Mouse (Mus musculus) C2C12 (cell line): Measurements from ENCODE around the gene Pacsin2. TPM values are rescaled to one million over a fixed set of nuclear protein-coding genes. Genes with fewer than 3 reads are reported as not detected.

ENCODE experiments used
- H3K27me3 ChIP-seq: one replicate; pipeline ENCODE4 v1.6.1; 2011; ENCODE audit not compliant: control insufficient read depth, insufficient read depth, insufficient read length
- H3K36me3 ChIP-seq: one replicate; pipeline ENCODE4 v1.6.1; 2011; ENCODE audit not compliant: control insufficient read depth, insufficient read depth
- H3K4me3 ChIP-seq: one replicate; pipeline ENCODE4 v1.5.1; 2011; ENCODE audit warnings: mild to moderate bottlenecking, control low read depth; ENCODE audit not compliant: poor library complexity, insufficient read depth, severe bottlenecking
- H3K79me2 ChIP-seq: one replicate; pipeline ENCODE4 v1.6.1; 2011; ENCODE audit not compliant: control insufficient read depth, insufficient read depth
- H3K79me3 ChIP-seq: one replicate; pipeline ENCODE4 v1.6.1; 2011; ENCODE audit warnings: low read depth, control low read depth
- H3ac ChIP-seq: one replicate; pipeline ENCODE3; 2011; ENCODE audit warnings: low read depth; ENCODE audit not compliant: control insufficient read depth, insufficient read length
- CEBPB ChIP-seq: IDR thresholded peaks from one replicate; pipeline ENCODE4 v1.6.1; 2011; ENCODE audit warnings: low read depth, mild to moderate bottlenecking, control low read depth, moderate library complexity
- CTCF ChIP-seq: IDR thresholded peaks from one replicate; pipeline ENCODE4 v1.5.1; 2011; ENCODE audit not compliant: control insufficient read depth, insufficient read depth, insufficient read length
- FOSL1 ChIP-seq: IDR thresholded peaks from one replicate; pipeline ENCODE4 v1.8.0; 2011; ENCODE audit warnings: mild to moderate bottlenecking, low read length; ENCODE audit not compliant: poor library complexity, insufficient read depth, severe bottlenecking
- MAX ChIP-seq: IDR thresholded peaks from one replicate; pipeline ENCODE4 v1.6.1; 2011; ENCODE audit warnings: mild to moderate bottlenecking, control low read depth
- MYOD1 ChIP-seq: IDR thresholded peaks from one replicate; pipeline ENCODE4 v1.6.1; 2011; ENCODE audit warnings: low read depth; ENCODE audit not compliant: control insufficient read depth, insufficient read length
- MYOG ChIP-seq: IDR thresholded peaks from one replicate; pipeline ENCODE4 v1.6.1; 2011; ENCODE audit not compliant: control insufficient read depth, insufficient read length; ENCODE audit errors: extremely low read depth
- USF1 ChIP-seq: IDR thresholded peaks from one replicate; pipeline ENCODE4 v1.6.1; 2011; ENCODE audit warnings: low read depth, mild to moderate bottlenecking, control low read depth, moderate library complexity
- polyA plus RNA-seq: library from polyadenylated mRNA; unstranded; fragments of >200 nt; fragmentation: generic; extraction: Trizol; gene quantifications from one replicate; pipeline ENCODE4 v1.2.1, GENCODE M21; 2012; ENCODE audit warnings: missing spikeins

Pacsin2 gene
- polyA plus RNA-seq, 1 experiment = 101 TPM

DNA sequence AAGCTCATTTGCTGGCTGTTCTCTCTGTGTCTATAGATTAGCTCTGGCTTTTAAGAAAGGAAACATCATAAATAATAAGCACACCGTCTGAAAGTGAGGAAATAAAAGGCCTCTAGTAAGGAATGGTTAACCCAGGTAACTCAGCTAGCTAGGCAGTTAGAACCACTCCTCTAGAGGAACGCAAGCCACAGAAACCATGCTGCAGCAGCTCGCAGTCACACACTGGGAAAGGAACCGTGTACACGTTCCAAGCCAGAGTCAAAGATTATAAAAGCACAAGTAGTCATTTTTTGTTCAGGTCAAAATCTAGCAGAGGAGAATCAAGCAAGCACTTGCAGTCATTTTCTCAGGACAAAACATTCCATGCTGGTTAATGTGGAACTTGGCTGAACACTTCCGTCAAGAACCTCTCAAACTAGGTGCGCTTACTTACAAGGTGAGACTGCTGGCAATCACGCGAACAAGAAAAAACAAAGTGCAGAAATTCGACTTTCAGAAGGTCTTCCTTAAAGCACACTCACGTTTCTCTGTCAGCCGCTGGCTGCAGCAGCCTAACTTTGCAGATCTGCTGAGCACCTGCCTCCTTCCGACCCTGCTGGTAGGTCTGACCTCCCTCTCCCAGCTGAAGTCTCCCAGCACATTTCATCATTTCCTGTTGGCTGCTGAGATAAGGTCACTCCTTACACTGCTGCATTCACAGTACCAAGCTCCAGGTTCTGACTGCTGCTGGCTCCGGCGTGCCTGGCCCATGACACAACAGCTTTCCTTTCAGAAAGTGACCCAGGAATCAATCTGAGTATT lies 32.0 kb downstream of the Pacsin2 start:
- H3K79me2 ChIP-seq = peaks cover 100% of the 10 kb centered on the region
- no peak overlapping the region for H3K4me3 ChIP-seq
- H3K79me3 ChIP-seq = peaks cover 97% of the 10 kb centered on the region
- H3K36me3 ChIP-seq = peaks cover 12% of the 10 kb centered on the region
- H3ac ChIP-seq = no peak overlapping the region
- H3K27me3 ChIP-seq = no peaks in the 10 kb centered on the region
- TF ChIP-seq CEBPB (peak; percentile 11), FOSL1 (no peak)

DNA sequence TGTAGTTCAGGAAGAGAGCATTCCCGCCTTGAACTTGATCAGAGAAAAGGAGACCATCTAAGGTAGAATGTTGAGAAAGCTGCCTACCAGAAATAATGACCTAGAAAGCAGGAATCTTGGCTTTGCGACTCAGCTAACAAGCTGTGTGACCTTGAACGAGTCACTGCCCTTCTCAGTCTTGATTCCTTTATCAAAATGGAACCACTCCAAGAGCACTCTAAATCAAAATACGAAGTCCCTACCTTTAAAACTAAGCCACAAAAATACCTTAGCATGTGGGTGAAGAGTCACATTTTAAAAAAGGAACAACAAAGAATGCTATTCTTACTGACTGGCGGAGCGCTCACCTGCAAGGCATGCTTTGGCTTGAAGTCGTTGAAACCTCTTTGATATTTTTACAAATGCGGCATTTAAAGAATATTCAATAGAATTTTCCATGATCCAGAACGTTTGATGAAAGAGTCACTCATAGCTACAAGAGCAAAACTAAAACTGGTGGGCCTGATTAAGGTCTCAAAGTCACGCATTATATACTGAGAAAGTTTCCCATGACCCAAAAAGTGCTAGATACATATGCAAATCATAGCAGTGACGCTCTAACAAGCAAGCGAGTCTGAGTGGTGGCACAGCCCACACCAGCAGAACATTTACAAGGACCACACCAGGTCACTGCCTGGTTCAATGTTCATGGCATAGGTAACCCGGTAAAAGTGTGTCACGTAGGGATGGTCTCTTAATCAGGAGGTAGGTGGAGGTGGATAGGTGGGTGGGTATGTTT lies 33.2 kb downstream of the Pacsin2 start:
- Histone ChIP-seq H3K79me2 (peaks cover 100% of the 10 kb centered on the region), H3K27me3 (no peaks in the 10 kb centered on the region), H3K36me3 (peaks cover 12% of the 10 kb centered on the region), H3K4me3 (no peak overlapping the region), H3ac (no peak overlapping the region), H3K79me3 (peaks cover 97% of the 10 kb centered on the region)
- TF ChIP-seq CEBPB = no peak
- TF ChIP-seq CTCF = no peak
- no peak for TF ChIP-seq MAX
- TF ChIP-seq USF1 = no peak
- no peak for TF ChIP-seq FOSL1
- no peak for TF ChIP-seq MYOD1
- no peak for TF ChIP-seq MYOG

DNA sequence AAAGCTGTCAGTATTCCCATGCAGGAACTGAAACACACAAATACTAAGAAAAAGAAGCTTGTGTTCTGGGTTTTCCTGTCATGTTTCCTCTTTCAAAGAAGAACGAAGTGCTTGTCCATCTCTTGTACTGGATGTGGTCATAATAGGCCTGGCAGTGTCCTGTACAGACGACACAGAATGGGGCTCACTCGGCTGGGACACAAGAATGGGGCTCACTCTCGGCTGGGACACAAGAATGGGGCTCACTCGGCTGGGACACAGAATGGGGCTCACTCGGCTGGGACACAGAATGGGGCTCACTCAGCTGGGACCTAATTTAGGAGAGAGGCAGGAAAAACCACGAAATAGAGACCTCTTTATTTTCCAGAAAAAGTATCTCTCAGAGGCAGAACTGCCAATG lies 34.0 kb downstream of the Pacsin2 start:
- H3ac ChIP-seq = no peak overlapping the region
- no peak overlapping the region for H3K4me3 ChIP-seq
- peaks cover 100% of the 10 kb centered on the region for H3K79me2 ChIP-seq
- TF ChIP-seq USF1 (no peak), CTCF (no peak), MYOG (no peak), MYOD1 (no peak), FOSL1 (no peak), CEBPB (no peak), MAX (no peak)
- H3K79me3 ChIP-seq = peaks cover 97% of the 10 kb centered on the region
- peaks cover 13% of the 10 kb centered on the region for H3K36me3 ChIP-seq
- H3K27me3 ChIP-seq = no peaks in the 10 kb centered on the region

DNA sequence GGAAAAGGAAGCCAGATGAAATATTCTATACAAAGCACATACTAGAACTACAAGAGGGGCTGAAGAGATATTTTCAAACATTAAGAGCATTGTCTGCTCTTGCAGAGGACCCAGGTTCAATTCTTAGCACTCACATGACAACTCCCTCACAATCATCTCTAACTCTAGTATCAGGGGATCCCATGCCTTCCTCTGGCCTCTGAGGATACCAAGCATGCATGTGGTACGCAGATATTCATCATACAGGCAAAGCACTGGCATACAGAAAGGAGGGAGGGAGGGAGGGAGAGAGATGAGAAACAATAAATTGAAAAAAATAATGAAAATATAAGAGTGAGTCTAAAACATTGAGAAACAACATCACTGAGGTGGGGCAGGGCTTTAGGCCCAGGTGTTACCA lies 35.8 kb downstream of the Pacsin2 start:
- H3K4me3 ChIP-seq = no peak overlapping the region
- H3K79me3 ChIP-seq = peaks cover 97% of the 10 kb centered on the region
- no peak overlapping the region for H3ac ChIP-seq
- TF ChIP-seq USF1 (no peak), CEBPB (no peak), CTCF (no peak), MYOD1 (no peak), MAX (no peak), MYOG (no peak), FOSL1 (no peak)
- peaks cover 100% of the 10 kb centered on the region for H3K79me2 ChIP-seq
- no peaks in the 10 kb centered on the region for H3K27me3 ChIP-seq
- peaks cover 24% of the 10 kb centered on the region for H3K36me3 ChIP-seq

DNA sequence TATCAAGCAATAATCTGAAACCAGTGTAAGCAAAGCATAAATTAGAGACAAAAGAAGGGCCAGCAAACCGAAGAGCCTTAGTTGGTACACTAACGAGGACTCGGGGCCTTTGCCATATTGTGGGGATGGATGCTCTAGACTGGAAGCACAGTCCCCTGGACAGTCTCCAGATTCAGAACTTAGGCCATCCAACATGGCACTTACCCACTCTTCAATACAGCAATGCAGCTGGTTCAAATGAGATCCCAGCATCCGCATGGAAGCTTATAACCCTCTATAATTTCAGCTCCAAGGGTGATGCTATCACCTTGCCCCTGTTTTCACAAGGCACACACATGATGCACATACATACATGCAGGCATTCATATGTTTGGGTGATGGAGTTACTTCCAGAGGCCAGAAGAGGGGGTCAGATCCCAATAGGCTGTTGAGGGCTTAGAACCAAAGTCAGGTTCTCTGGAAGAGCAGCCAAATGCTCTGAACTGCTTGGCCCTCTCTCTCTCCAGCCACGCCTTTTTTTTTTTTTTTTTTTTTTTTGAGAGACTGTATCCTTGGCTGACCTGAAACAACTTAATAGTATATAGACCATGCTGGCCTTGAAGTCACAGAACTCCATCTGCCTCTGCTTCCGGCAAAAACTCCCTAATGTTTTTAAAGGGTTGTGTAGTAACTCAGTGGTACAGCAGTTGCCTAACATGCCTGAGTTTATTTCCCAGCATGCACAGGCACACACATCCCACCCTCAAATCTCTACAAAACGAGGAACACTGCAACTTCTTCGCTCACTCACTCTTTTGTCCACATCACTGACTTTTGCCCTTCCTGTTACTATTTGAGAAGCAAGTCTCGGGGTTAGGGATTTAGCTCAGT lies 36.9 kb downstream of the Pacsin2 start:
- H3ac ChIP-seq = no peak overlapping the region
- H3K27me3 ChIP-seq = no peaks in the 10 kb centered on the region
- TF ChIP-seq MYOD1 (no peak), CTCF (no peak), MYOG (no peak), USF1 (no peak), CEBPB (no peak), MAX (no peak), FOSL1 (no peak)
- peaks cover 22% of the 10 kb centered on the region for H3K36me3 ChIP-seq
- peaks cover 97% of the 10 kb centered on the region for H3K79me3 ChIP-seq
- peaks cover 100% of the 10 kb centered on the region for H3K79me2 ChIP-seq
- H3K4me3 ChIP-seq = no peak overlapping the region
